Mouse (Mus musculus): ENCODE results near the gene Mrc2.

DNA sequence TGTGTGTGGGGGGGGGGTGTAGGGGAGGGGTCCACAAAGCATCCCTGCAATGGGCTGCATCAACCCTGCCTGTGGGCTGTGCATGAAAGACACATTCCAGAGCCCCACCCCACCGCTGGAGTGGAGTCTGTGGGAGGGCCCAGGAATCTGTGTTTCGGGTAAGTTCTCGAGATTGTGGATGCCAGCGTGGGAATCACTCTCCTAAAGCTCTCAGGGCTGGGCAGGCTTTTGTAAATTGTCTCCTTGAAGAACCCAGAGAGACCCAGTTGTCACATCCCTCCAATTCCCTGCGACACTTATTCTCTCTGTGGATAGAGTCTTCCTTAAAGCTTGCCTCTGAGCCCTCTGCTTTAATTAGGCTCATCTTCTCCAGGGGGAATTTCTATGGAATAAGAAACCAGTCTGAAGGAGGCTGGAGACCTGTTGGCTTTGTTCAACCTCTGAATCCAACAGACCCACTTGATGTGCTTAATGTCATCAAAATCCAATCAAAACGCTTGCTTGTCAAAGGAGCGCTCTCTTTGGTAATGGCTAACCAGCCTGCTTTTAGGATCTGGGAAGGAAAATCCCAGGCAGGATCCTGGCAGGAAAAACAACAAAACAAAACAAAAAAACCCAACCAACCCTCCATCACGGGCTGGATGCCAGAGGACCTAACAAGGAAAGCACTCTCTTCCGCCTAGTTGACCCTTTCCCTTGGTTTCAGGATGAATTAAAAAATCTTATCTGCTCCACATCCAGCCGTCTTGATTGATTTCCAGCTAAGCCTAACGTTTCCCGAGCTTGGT, 71.3 kb downstream of the Mrc2 start:
- no peak for TF ChIP-seq CTCF (conservative IDR thresholded peaks at IDR 0.05; ENCODE audit: insufficient read depth, insufficient read length, low read depth, low read length)
- no peak for TF ChIP-seq POLR2A (IDR thresholded peaks at IDR 0.05; ENCODE audit: low read depth, low read length)
